Mouse (Mus musculus) liver, postnatal 0 days (tissue): ENCODE measurements at regions not wholly inside any gene's neighbourhood (a gene's known extent, or its start where the extent isn't known, plus 50 kb on each side); places are given as distances from the start of the nearest gene placed in this dataset.

Experiments used
- CTCF ChIP-seq: sonication (generic); IDR thresholded peaks from 2 replicates; pipeline ENCODE4 v1.5.1; 2016; ENCODE audit warnings: antibody characterized with exemption, low read depth
- EP300 ChIP-seq: IDR thresholded peaks from 2 replicates; pipeline ENCODE4 v1.6.1; 2016; ENCODE audit warnings: antibody characterized with exemption, low read depth, mild to moderate bottlenecking

- TF ChIP-seq CTCF (no peak), EP300 (no peak)
These were observed 73.1 kb downstream of the Rpusd4 start for GRCm38 (mm10) chr9:35340811-35341210.
